Mouse (Mus musculus) limb, embryonic 14.5 days (tissue): ENCODE measurements around the gene Olfr127. TPM values are rescaled to one million over a fixed set of nuclear protein-coding genes. Genes with fewer than 3 reads are reported as not detected.
"Not testable (repeated sequence)": the region's sequence is repeated elsewhere in the genome, so short reads cannot be mapped to it uniquely, and the experiment has no call there.

Experiments
- ATAC-seq: fragments of 200-750 bp; cut with Nextera tagmentation; 2 replicates; pipeline ENCODE4 v1.8.0; 2017; ENCODE audit warnings: low read depth, moderate number of reproducible peaks, moderate TSS enrichment; ENCODE audit not compliant: low FRiP score
- DNase-seq: peaks from one replicate; pipeline ENCODE4 v3.0.0-alpha.2; 2015; ENCODE audit warnings: low spot score
- H3K27ac ChIP-seq: fragments of 300-500 bp; sonication (generic); replicated peaks from 2 replicates; pipeline ENCODE4 v1.5.1; 2014; ENCODE audit warnings: low read depth, mild to moderate bottlenecking, low read length, moderate library complexity, mixed read lengths
- H3K27me3 ChIP-seq: fragments of 300-500 bp; sonication (generic); 2 replicates; pipeline ENCODE4 v1.6.1; 2014; ENCODE audit warnings: low read length, mixed read lengths; ENCODE audit not compliant: control insufficient read depth, insufficient read depth
- H3K36me3 ChIP-seq: fragments of 300-500 bp; sonication (generic); 2 replicates; pipeline ENCODE4 v1.6.1; 2014; ENCODE audit warnings: mild to moderate bottlenecking, low read length, moderate library complexity, mixed read lengths; ENCODE audit not compliant: control insufficient read depth, insufficient read depth
- H3K4me1 ChIP-seq: fragments of 300-500 bp; sonication (generic); 2 replicates; pipeline ENCODE4 v1.6.1; 2014; ENCODE audit warnings: antibody characterized with exemption, low read length, mixed read lengths; ENCODE audit not compliant: control insufficient read depth, insufficient read depth
- H3K4me2 ChIP-seq: fragments of 300-500 bp; sonication (generic); replicated peaks from 2 replicates; pipeline ENCODE4 v1.6.1; 2014; ENCODE audit warnings: low read depth, mild to moderate bottlenecking, low read length, moderate library complexity; ENCODE audit not compliant: severe bottlenecking
- H3K4me3 ChIP-seq: fragments of 300-500 bp; sonication (generic); replicated peaks from 2 replicates; pipeline ENCODE4 v1.5.1; 2014; ENCODE audit warnings: low read length
- H3K9ac ChIP-seq: fragments of 300-500 bp; sonication (generic); 2 replicates; pipeline ENCODE4 v1.6.1; 2014; ENCODE audit warnings: mild to moderate bottlenecking, low read depth, low read length, moderate library complexity; ENCODE audit not compliant: severe bottlenecking
- H3K9me3 ChIP-seq: fragments of 300-500 bp; sonication (generic); 2 replicates; pipeline ENCODE4 v1.6.1; 2016; ENCODE audit warnings: low read length; ENCODE audit not compliant: control insufficient read depth
- POLR2A ChIP-seq: fragments of 200-500 bp; IDR thresholded peaks from 2 replicates; pipeline ENCODE4 v1.8.0; 2012; ENCODE audit warnings: inconsistent platforms, mild to moderate bottlenecking, moderate library complexity, borderline replicate concordance; ENCODE audit not compliant: insufficient read depth, insufficient read length; ENCODE audit errors: extremely low read depth
- WGBS: fragments of 180-500 bp; shearing (Covaris S2); extraction: QIAGEN DNeasy Blood & Tissue Kit; methylation state at CpG from one replicate; pipeline ENCODE4 v1.1.7; 2014; 5-methylcytosine and 5-hydroxymethylcytosine counted together
- polyA plus RNA-seq, 2 experiments: library from polyadenylated mRNA; depleted of rRNA in 1 of 2; stranded (reverse) in 1 of 2; unstranded in 1 of 2; fragments of >200 nt; fragmentation: Nextera tagmentation in 1 of 2; extraction: Ambion mirVana in 1 of 2; gene quantifications; 2 replicates each; pipeline versions ENCODE4 v1.2.1 to v1.2.3; 2012 to 2014

Olfr127 gene
- polyA plus RNA-seq (2012; rRNA removed) (not detected in 2 replicates), polyA plus RNA-seq (2014; fragmentation: Nextera tagmentation; extraction: Ambion mirVana) (not detected in 2 replicates)

DNA sequence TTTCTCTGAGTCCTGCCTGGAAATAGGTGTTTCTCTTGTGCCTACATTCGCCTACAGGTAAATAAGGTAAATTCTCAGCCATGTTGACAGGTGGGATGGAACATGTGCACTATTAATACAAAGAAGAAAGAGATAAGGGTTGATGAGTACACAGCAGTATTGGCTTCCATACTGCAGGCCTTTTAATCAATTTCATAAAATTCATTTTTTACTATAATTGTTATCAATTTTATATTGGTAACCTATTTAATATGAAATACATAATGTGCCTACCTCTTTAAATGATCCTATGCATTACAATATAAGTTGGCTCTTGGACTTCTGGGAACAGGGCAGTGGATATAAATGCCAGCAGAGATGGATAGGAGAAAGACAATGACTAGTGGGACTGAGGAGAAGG, at the start of gene Olfr127:
TSS of gene Olfr127 (plus strand) at position 301 of the 400 bp plus-strand sequence.
- Histone ChIP-seq H3K27ac (no peak within 1 kb of the TSS), H3K4me1 (no peaks in the 10 kb centered on the region), H3K4me2 (no peak within 1 kb of the TSS), H3K27me3 (no peaks in the 10 kb centered on the region), H3K9ac (no peak within 1 kb of the TSS), H3K4me3 (no peak within 1 kb of the TSS), H3K9me3 (no peaks in the 10 kb centered on the region), H3K36me3 (no peaks in the 10 kb centered on the region)
- WGBS = 70% methylated on average over 1 of the region's 1 CpGs
- DNase-seq (no peak), ATAC-seq (no peak)
- no peak for TF ChIP-seq POLR2A

DNA sequence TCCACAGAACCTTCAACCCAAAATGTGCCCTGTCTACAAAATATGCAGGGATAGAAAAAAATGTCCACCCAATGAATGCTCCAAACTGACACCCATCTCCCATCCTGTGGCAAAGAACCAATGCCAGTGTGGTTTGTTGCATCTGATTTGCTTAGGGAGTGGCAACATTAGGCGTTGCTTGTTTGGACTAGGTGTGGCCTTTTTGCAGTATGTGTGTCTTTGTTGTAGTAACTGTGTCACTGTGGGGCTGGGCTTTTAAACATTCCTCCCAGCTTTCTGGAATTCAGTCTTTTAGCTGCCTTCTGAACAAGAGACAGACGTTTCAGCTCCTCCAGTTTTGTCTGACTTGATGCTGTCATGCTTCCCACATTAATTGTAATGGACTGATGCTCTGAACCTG, 36.3 kb upstream of the Olfr127 start:
- Histone ChIP-seq H3K9me3 (no peaks in the 10 kb centered on the region), H3K4me1 (no peaks in the 10 kb centered on the region), H3K27me3 (no peaks in the 10 kb centered on the region), H3K27ac (no peak overlapping the region), H3K9ac (no peak overlapping the region), H3K4me3 (no peak overlapping the region), H3K4me2 (no peak overlapping the region), H3K36me3 (no peaks in the 10 kb centered on the region)
- 40% methylated on average over 2 of the region's 2 CpGs for WGBS
- no peak for DNase-seq
- no peak for TF ChIP-seq POLR2A
- no peak for ATAC-seq

DNA sequence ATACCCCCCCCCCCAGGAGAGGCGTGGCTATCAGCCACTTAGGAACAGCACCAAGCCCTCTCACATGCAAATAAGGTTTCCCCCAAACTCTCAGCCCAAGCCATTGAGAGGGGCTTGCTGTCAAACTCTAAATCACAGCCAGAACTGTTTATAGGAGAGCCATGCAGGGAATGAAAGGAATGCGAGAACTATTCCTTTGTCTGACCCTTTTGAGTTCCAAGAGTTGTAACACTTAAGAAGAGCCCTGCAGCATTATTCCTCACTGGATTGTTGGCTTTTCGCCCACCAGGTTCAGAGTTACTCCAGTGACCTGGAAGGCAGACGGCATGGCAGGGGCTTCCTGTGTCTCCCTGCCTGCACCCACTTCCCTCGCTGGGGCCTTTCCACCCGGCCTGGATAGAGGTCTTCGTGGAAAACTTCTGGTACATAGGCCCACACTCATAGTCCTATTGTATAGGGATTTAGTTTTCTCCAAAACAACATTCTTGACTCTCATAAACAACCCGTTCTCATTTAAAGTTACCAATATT, 30.5 kb upstream of the Olfr127 start:
- no peak overlapping the region for H3K4me3 ChIP-seq
- no peak overlapping the region for H3K9ac ChIP-seq
- no peak for TF ChIP-seq POLR2A
- no peaks in the 10 kb centered on the region for H3K27me3 ChIP-seq
- ATAC-seq = no peak
- H3K4me1 ChIP-seq = no peaks in the 10 kb centered on the region
- 27% methylated on average over 8 of the region's 8 CpGs for WGBS
- no peak overlapping the region for H3K4me2 ChIP-seq
- no peaks in the 10 kb centered on the region for H3K36me3 ChIP-seq
- no peak overlapping the region for H3K27ac ChIP-seq
- H3K9me3 ChIP-seq = no peaks in the 10 kb centered on the region
- no peak for DNase-seq

DNA sequence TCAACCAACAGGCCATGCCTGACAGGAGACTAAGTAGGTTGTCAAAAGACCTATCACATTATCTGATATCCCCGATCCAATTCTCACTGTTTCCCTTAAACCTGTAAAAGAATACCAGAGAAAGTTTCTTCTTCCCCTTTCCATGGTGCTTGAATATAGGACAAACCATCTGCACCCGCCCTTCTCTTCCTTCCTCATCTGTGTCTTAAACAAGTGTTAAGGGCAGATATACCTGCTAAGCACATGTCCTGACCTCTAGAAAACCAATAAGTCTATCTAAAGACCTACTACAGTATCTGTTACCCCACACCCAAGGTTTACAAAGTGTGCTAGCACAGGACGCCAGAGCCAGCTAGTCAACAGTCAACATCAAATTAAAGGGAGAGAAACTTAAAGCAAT, 26.4 kb upstream of the Olfr127 start:
- WGBS = 81% methylated on average over 3 of the region's 3 CpGs
- ATAC-seq (no peak), DNase-seq (no peak)
- H3K9me3 ChIP-seq = no peaks in the 10 kb centered on the region
- no peaks in the 10 kb centered on the region for H3K4me1 ChIP-seq
- H3K36me3 ChIP-seq = no peaks in the 10 kb centered on the region
- no peak overlapping the region for H3K27ac ChIP-seq
- no peak overlapping the region for H3K4me2 ChIP-seq
- no peak overlapping the region for H3K9ac ChIP-seq
- H3K27me3 ChIP-seq = no peaks in the 10 kb centered on the region
- no peak for TF ChIP-seq POLR2A
- H3K4me3 ChIP-seq = no peak overlapping the region

DNA sequence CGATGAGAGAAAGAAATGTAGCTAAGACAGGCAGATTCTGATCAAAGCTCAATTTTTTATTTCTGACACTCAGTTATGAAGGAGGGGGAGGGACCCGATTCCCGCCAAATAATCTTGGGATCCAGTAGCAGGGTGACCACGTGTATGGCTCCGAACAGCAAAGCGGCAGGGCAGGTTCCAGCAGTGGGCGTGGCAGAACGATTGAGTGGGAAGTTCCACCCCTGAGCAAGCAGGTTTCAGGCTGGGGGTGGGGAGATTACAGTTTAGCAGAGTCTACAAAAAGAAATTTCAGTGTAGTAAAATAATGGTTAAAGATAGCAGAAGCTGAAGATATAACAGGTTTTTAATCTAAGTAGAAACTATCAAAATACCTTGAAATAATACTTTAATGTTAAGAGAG, 6.6 kb downstream of the Olfr127 start:
- not testable (repeated sequence) for H3K9me3 ChIP-seq, H3K4me2 ChIP-seq, H3K27ac ChIP-seq, H3K4me3 ChIP-seq, H3K36me3 ChIP-seq, DNase-seq, H3K9ac ChIP-seq, H3K4me1 ChIP-seq, ATAC-seq, H3K27me3 ChIP-seq
- WGBS = 59% methylated on average over 8 of the region's 8 CpGs

DNA sequence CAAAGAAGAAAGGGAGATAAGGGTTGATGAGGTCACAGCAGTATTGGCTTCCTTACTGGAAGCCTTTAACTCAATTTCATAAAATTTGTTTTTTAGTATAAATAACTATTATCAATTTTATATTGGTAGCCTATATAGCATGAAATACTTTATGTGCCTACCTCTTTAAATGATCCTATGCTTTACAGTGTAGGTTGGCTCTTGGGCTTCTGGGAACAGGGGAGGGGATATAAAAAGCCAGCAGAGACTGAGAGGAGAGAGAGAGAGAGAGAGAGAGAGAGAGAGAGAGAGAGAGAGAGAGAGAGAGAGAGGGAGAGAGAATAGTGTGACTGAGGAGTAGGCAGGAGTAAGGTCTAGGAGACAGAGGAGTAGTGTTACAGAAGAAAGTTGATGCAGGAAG, 20.0 kb downstream of the Olfr127 start, which contains the start of gene Olfr128:
TSS of gene Olfr128 (plus strand) at position 301 of the 400 bp plus-strand sequence.
- H3K4me2 ChIP-seq = no peak within 1 kb of the TSS
- TF ChIP-seq POLR2A = no peak
- no peaks in the 10 kb centered on the region for H3K27me3 ChIP-seq
- no peak within 1 kb of the TSS for H3K4me3 ChIP-seq
- H3K9me3 ChIP-seq = no peaks in the 10 kb centered on the region
- ATAC-seq (no peak), DNase-seq (no peak)
- no peak within 1 kb of the TSS for H3K9ac ChIP-seq
- no peak within 1 kb of the TSS for H3K27ac ChIP-seq
- no peaks in the 10 kb centered on the region for H3K4me1 ChIP-seq
- no peaks in the 10 kb centered on the region for H3K36me3 ChIP-seq
